In the genomic region with DNA sequence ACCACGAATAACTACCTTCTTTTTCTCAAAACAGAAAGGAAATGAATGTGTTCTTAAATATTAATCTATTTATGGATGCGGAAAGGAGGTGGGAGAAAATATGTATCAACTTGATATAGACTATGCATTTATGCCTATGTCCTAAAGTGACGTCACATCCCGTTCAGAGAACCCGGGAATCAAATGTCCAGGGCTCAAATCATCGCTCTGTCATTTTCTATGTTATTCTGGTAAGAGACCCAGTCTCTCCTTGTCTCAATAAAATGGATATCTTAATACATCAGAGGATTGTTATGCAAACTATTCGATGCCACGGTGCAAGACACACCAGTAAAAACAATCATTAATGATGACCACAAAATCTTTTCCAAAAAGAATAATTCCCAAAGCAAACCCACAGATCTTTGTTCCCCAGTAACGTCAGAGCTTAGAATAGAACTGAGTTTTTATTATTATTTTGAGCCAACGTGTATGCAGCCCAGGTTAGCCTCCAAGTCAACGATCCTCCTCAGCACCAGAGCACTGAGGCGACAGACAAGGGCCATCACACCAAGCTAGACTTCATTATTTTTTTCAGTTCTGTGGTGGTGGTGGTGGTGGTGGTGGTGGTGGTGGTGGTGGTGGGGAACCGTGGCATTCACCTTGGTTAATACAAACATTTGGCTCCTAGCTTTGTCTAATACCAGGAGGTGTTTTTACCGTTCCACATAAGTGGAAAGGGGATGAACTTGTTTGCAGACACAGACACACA, we compare ENCODE assay signal across 7 mouse cellular contexts. TPM values are rescaled to one million over a fixed set of nuclear protein-coding genes. Genes with fewer than 3 reads are reported as not detected.
DNase-seq lines count a peak whose midpoint lies in the region; ATAC-seq and TF ChIP-seq lines count a peak whose summit lies in the region.

No protein-coding gene starts in this region.

- H3K9ac ChIP-seq in lung, embryonic 14.5 days, result peak overlapping the region; percentile 34
- H3K9ac ChIP-seq in forebrain, embryonic 12.5 days, result peak overlapping the region; percentile 88
- peak overlapping the region; percentile 96 for H3K9ac ChIP-seq in liver, embryonic 11.5 days (ENCODE audit: low read depth, low read length)
- H3K9ac ChIP-seq in stomach, embryonic 16.5 days (ENCODE audit: low read length), result peak overlapping the region; percentile 75

- TF ChIP-seq CTCF in lung, embryonic 14.5 days (IDR thresholded peaks at IDR 0.05; ENCODE audit: low read depth), result no peak

- peak; percentile 61 for DNase-seq in lung, embryonic 14.5 days
- DNase-seq in lung, postnatal 4 days, result no peak
- DNase-seq in liver, embryonic 11.5 days (ENCODE audit: low spot score), result no peak
- no peak for DNase-seq in spleen, postnatal 4 days (ENCODE audit: low spot score in 2 of 2)

- no peaks in the 10 kb centered on the region for H3K27me3 ChIP-seq in lung, embryonic 14.5 days (ENCODE audit: insufficient read depth, low read length)
- H3K27me3 ChIP-seq in forebrain, embryonic 12.5 days, result no peaks in the 10 kb centered on the region
- no peaks in the 10 kb centered on the region for H3K27me3 ChIP-seq in liver, embryonic 11.5 days (replicated peaks; ENCODE audit: control insufficient read depth, insufficient read depth, low read length)
- H3K27me3 ChIP-seq in stomach, embryonic 16.5 days (ENCODE audit: control insufficient read depth, insufficient read depth, low read length), result no peaks in the 10 kb centered on the region

- H3K4me3 ChIP-seq in lung, embryonic 14.5 days (ENCODE audit: low read depth, low read length), result peak overlapping the region; percentile 98
- H3K4me3 ChIP-seq in brown adipose tissue, adult 24 weeks (ENCODE audit: insufficient read depth, low read depth, low read length), result peak overlapping the region; percentile 89
- H3K4me3 ChIP-seq in forebrain, embryonic 12.5 days (replicated peaks), result peak overlapping the region; percentile 81
- peak overlapping the region; percentile 98 for H3K4me3 ChIP-seq in liver, embryonic 11.5 days (ENCODE audit: low read depth, low read length)
- peak overlapping the region; percentile 78 for H3K4me3 ChIP-seq in stomach, embryonic 16.5 days (replicated peaks; ENCODE audit: low read length)

- WGBS in lung, embryonic 14.5 days, result 20% methylated on average over 14 of the region's 14 CpGs
- WGBS in forebrain, embryonic 12.5 days, result 20% methylated on average over 14 of the region's 14 CpGs
- 22% methylated on average over 14 of the region's 14 CpGs for WGBS in liver, embryonic 11.5 days
- WGBS in stomach, embryonic 16.5 days, result 18% methylated on average over 14 of the region's 14 CpGs

- H3K9me3 ChIP-seq in lung, embryonic 14.5 days (ENCODE audit: low read depth, low read length), result no peaks in the 10 kb centered on the region
- H3K9me3 ChIP-seq in forebrain, embryonic 12.5 days, result no peaks in the 10 kb centered on the region
- H3K9me3 ChIP-seq in liver, embryonic 11.5 days (ENCODE audit: control insufficient read depth, low read length), result no peaks in the 10 kb centered on the region
- H3K9me3 ChIP-seq in stomach, embryonic 16.5 days (replicated peaks; ENCODE audit: control insufficient read depth, low read length), result no peaks in the 10 kb centered on the region

- no peak; the same call in 1 of the 2 replicates for ATAC-seq in lung, embryonic 14.5 days (ENCODE audit: insufficient read depth)
- peak; percentile 5; the same call in 1 of the 2 replicates for ATAC-seq in forebrain, embryonic 12.5 days (ENCODE audit: low FRiP score)
- ATAC-seq in liver, embryonic 11.5 days (replicated peaks; ENCODE audit: low FRiP score), result no peak; the same call in 1 of the 2 replicates
- peak; percentile 9; the same call in 1 of the 2 replicates for ATAC-seq in stomach, embryonic 16.5 days (ENCODE audit: insufficient read depth, low FRiP score)

- H3K36me3 ChIP-seq in lung, embryonic 14.5 days (ENCODE audit: insufficient read depth), result peaks cover 7% of the 10 kb centered on the region; the same call in 1 of the 2 replicates
- no peaks in the 10 kb centered on the region; the same call in 1 of the 2 replicates for H3K36me3 ChIP-seq in forebrain, embryonic 12.5 days (replicated peaks)
- H3K36me3 ChIP-seq in liver, embryonic 11.5 days (ENCODE audit: control insufficient read depth, insufficient read depth, low read length), result no peaks in the 10 kb centered on the region
- H3K36me3 ChIP-seq in stomach, embryonic 16.5 days (ENCODE audit: control insufficient read depth, insufficient read depth, low read length), result no peaks in the 10 kb centered on the region

- peaks cover 10% of the 10 kb centered on the region; the same call in 1 of the 2 replicates for H3K4me1 ChIP-seq in lung, embryonic 14.5 days (ENCODE audit: insufficient read depth)
- peaks cover 10% of the 10 kb centered on the region for H3K4me1 ChIP-seq in brown adipose tissue, adult 24 weeks (ENCODE audit: control insufficient read depth, insufficient read depth, insufficient read length, low read length)
- H3K4me1 ChIP-seq in forebrain, embryonic 12.5 days, result peaks cover 15% of the 10 kb centered on the region
- H3K4me1 ChIP-seq in liver, embryonic 11.5 days (replicated peaks; ENCODE audit: control insufficient read depth, insufficient read depth, low read length), result peaks cover 12% of the 10 kb centered on the region
- H3K4me1 ChIP-seq in stomach, embryonic 16.5 days (ENCODE audit: control insufficient read depth, insufficient read depth, low read length), result peaks cover 8% of the 10 kb centered on the region

- peak overlapping the region; percentile 91 for H3K4me2 ChIP-seq in lung, embryonic 14.5 days
- peak overlapping the region; percentile 68 for H3K4me2 ChIP-seq in forebrain, embryonic 12.5 days
- H3K4me2 ChIP-seq in liver, embryonic 11.5 days, result peak overlapping the region; percentile 91
- peak overlapping the region; percentile 91 for H3K4me2 ChIP-seq in stomach, embryonic 16.5 days (ENCODE audit: low read depth, low read length)

- H3K27ac ChIP-seq in lung, embryonic 14.5 days (ENCODE audit: low read depth), result peak overlapping the region; percentile 56
- H3K27ac ChIP-seq in brown adipose tissue, adult 24 weeks (replicated peaks; ENCODE audit: low read depth, low read length), result peak overlapping the region; percentile 79
- peak overlapping the region; percentile 90 for H3K27ac ChIP-seq in forebrain, embryonic 12.5 days
- peak overlapping the region; percentile 68 for H3K27ac ChIP-seq in liver, embryonic 11.5 days (ENCODE audit: low read depth, low read length)
- H3K27ac ChIP-seq in stomach, embryonic 16.5 days (ENCODE audit: low read length), result peak overlapping the region; percentile 55; the same call in 1 of the 2 replicates

RNA-seq across cellular contexts. Expression of gene Tspyl1, which starts 0.6 kb away (rescaled TPM):
- polyA plus RNA-seq in lung, embryonic 14.5 days (2014; fragmentation: Nextera tagmentation; extraction: Ambion mirVana), result 50.6 and 52.6 TPM in 2 replicates
- polyA plus RNA-seq in brown adipose tissue, adult 24 weeks (2012; ENCODE audit: insufficient read depth, insufficient read length, missing spikeins), result 26.1 and 34.6 TPM in 2 replicates
- 98.6 and 99.9 TPM in 2 replicates for polyA plus RNA-seq in forebrain, embryonic 12.5 days (2016; fragmentation: Nextera tagmentation; extraction: Ambion mirVana)
- 36.5 and 39.0 TPM in 2 replicates for polyA plus RNA-seq in liver, embryonic 11.5 days (2014; fragmentation: Nextera tagmentation; extraction: Ambion mirVana)
- polyA plus RNA-seq in stomach, embryonic 16.5 days (2015; fragmentation: Nextera tagmentation; extraction: Ambion mirVana), result 57.1 and 57.3 TPM in 2 replicates

RNA-seq across cellular contexts. Expression of gene Tspyl4, which starts 15.9 kb away (rescaled TPM):
- polyA plus RNA-seq in lung, embryonic 14.5 days (2014; fragmentation: Nextera tagmentation; extraction: Ambion mirVana), result 4.0 and 4.4 TPM in 2 replicates
- 2.6 and 6.0 TPM in 2 replicates for polyA plus RNA-seq in brown adipose tissue, adult 24 weeks (2012; ENCODE audit: insufficient read depth, insufficient read length, missing spikeins)
- polyA plus RNA-seq in forebrain, embryonic 12.5 days (2016; fragmentation: Nextera tagmentation; extraction: Ambion mirVana), result 99.3 and 103 TPM in 2 replicates
- 1.5 and 2.2 TPM in 2 replicates for polyA plus RNA-seq in liver, embryonic 11.5 days (2014; fragmentation: Nextera tagmentation; extraction: Ambion mirVana)
- 15.8 and 20.8 TPM in 2 replicates for polyA plus RNA-seq in stomach, embryonic 16.5 days (2015; fragmentation: Nextera tagmentation; extraction: Ambion mirVana)

Comparison
In these comparisons a context has a peak if more than half of its experiments do, and no peak if none do; other contexts are left out.
1. ATAC-seq: peak in forebrain, embryonic 12.5 days (single experiment) and stomach, embryonic 16.5 days (single experiment); none in lung, embryonic 14.5 days (single experiment) and liver, embryonic 11.5 days (single experiment).
2. H3K9ac ChIP-seq: peak in every context shown above with its lines; median percentile 96 in liver, embryonic 11.5 days; 88 in forebrain, embryonic 12.5 days; 75 in stomach, embryonic 16.5 days; 34 in lung, embryonic 14.5 days.
3. Peak in every context shown above with its lines, with median percentiles within 50 percentile points of each other: H3K27ac ChIP-seq, H3K4me2 ChIP-seq and H3K4me3 ChIP-seq.